ENCODE assay signal across 31 mouse cellular contexts in genomic region chr2:22651826-22652225, GRCm38 (mm10). TPM values are rescaled to one million over a fixed set of nuclear protein-coding genes. Genes with fewer than 3 reads are reported as not detected.
"Had no signal": no experiment of that assay in that cellular context is flagged by ENCODE, and none has a peak within 500 bp of the region (broad histone marks: within the 10 kb centered on the region; RNA-seq: fewer than 3 reads in every experiment).

No protein-coding gene starts in this region.

- H3K27me3 ChIP-seq: heart, embryonic 12.5 days; hindbrain, embryonic 13.5 days; hindbrain, embryonic 15.5 days; limb, embryonic 15.5 days; liver, embryonic 12.5 days had no signal

- H3K36me3 ChIP-seq: heart, embryonic 10.5 days; heart, embryonic 12.5 days; limb, embryonic 13.5 days; limb, embryonic 15.5 days; liver, embryonic 12.5 days had no signal

- ATAC-seq: hindbrain, postnatal 0 days; intestine, postnatal 0 days; liver, embryonic 12.5 days had no signal

- H3K4me3 ChIP-seq: gastrocnemius, adult 2 months; heart, embryonic 10.5 days; heart, embryonic 12.5 days; hindbrain, embryonic 13.5 days; hindbrain, embryonic 15.5 days; layer of hippocampus, adult 2 months; limb, embryonic 13.5 days; limb, embryonic 15.5 days; liver, embryonic 12.5 days had no signal

- H3K4me1 ChIP-seq: heart, embryonic 10.5 days; heart, embryonic 12.5 days; hindbrain, embryonic 13.5 days; hindbrain, embryonic 15.5 days; limb, embryonic 15.5 days; liver, embryonic 12.5 days had no signal

- H3K4me2 ChIP-seq: heart, embryonic 12.5 days; hindbrain, embryonic 13.5 days; hindbrain, embryonic 15.5 days; limb, embryonic 13.5 days; limb, embryonic 15.5 days; liver, embryonic 12.5 days had no signal

- H3K9me3 ChIP-seq: heart, embryonic 10.5 days; heart, embryonic 12.5 days; hindbrain, embryonic 13.5 days; hindbrain, embryonic 15.5 days; limb, embryonic 13.5 days; limb, embryonic 15.5 days; liver, embryonic 12.5 days had no signal

- DNase-seq: gastrocnemius, adult 2 months; gastrocnemius, postnatal 10 days; gastrocnemius, postnatal 25 days; heart, adult 18-20 months; heart, postnatal 10 days; kidney, adult 18-20 months; kidney, adult 8-10 months; kidney, postnatal 10 days; kidney, postnatal 25 days; kidney, postnatal 4 days; layer of hippocampus, adult 9-11 months; layer of hippocampus, postnatal 36 days; left cerebral cortex, postnatal 4 days had no signal

- H3K27ac ChIP-seq: gastrocnemius, adult 2 months; heart, embryonic 10.5 days; hindbrain, embryonic 13.5 days; hindbrain, embryonic 15.5 days; hindbrain, postnatal 0 days; layer of hippocampus, adult 2 months; limb, embryonic 13.5 days; limb, embryonic 15.5 days; liver, embryonic 12.5 days had no signal

- H3K9ac ChIP-seq: heart, embryonic 12.5 days; hindbrain, embryonic 13.5 days; hindbrain, embryonic 15.5 days; limb, embryonic 13.5 days; limb, embryonic 15.5 days; liver, embryonic 12.5 days had no signal

RNA-seq across cellular contexts. Expression of gene Gad2, which starts 29.8 kb away (rescaled TPM):
- total RNA-seq: gastrocnemius, adult 2 months; gastrocnemius, postnatal 25 days; gastrocnemius, postnatal 4 days; granulocyte monocyte progenitor cell, adult 5-6 weeks; heart, adult 18-20 months; heart, adult 8-10 months; heart, postnatal 25 days had no signal
- polyA plus RNA-seq: intestine, embryonic 14.5 days; intestine, postnatal 0 days; kidney, embryonic 14.5 days; kidney, embryonic 16.5 days; liver, adult 2 months; liver, embryonic 12.5 days had no signal
